Mouse (Mus musculus) erythroblast, embryonic 14.5 days (primary cell): ENCODE data around the gene Rad51b.

Experiments used
- GATA1 ChIP-seq: IDR thresholded peaks from 2 replicates; pipeline ENCODE4 v1.6.1; 2012; ENCODE audit warnings: low read length, inconsistent platforms, mixed read lengths
- TAL1 ChIP-seq: IDR thresholded peaks from 3 replicates; pipeline ENCODE4 v1.6.1; 2012; ENCODE audit warnings: low read length, inconsistent platforms, mixed read lengths

- TF ChIP-seq GATA1: no peak
- no peak for TF ChIP-seq TAL1
Observed at GRCm38 (mm10) chr12:79574159-79575040, 277.3 kb downstream of the Rad51b start.
